Mouse (Mus musculus) right cerebral cortex, adult 18-20 months (tissue): Measurements from ENCODE around the gene Pgm5.

Experiments
- DNase-seq: peaks from one replicate; pipeline ENCODE4 v3.0.0; 2022; ENCODE audit warnings: mixed read lengths

Pgm5 gene

GRCm38 (mm10) chr19:24652342-24653019, 209.2 kb downstream of the Pgm5 start:
- DNase-seq = no peak

GRCm38 (mm10) chr19:24651595-24651994, 210.1 kb downstream of the Pgm5 start:
- DNase-seq = no peak

- no peak for DNase-seq
Measured at GRCm38 (mm10) chr19:24650428-24650827, 211.2 kb downstream of the Pgm5 start.

GRCm38 (mm10) chr19:24648016-24648415, 213.6 kb downstream of the Pgm5 start:
- DNase-seq = no peak

GRCm38 (mm10) chr19:24646162-24646829, 215.4 kb downstream of the Pgm5 start:
- no peak for DNase-seq

- DNase-seq = no peak
Measured at GRCm38 (mm10) chr19:24644971-24645370, 216.7 kb downstream of the Pgm5 start.

- no peak for DNase-seq
Measured at GRCm38 (mm10) chr19:24640982-24641381, 220.7 kb downstream of the Pgm5 start.

GRCm38 (mm10) chr19:24637988-24638387, 223.7 kb downstream of the Pgm5 start:
- DNase-seq = no peak

- peak; percentile 20 for DNase-seq
Measured at GRCm38 (mm10) chr19:24636616-24637015, 225.0 kb downstream of the Pgm5 start.

- peak; percentile 59 for DNase-seq
Measured at GRCm38 (mm10) chr19:24634602-24635001, 227.1 kb downstream of the Pgm5 start.
